Mouse (Mus musculus): Measurements from ENCODE around the gene Ppp1ca. TPM values are rescaled to one million over a fixed set of nuclear protein-coding genes. Genes with fewer than 3 reads are reported as not detected.

The Ppp1ca gene
- polyA plus RNA-seq, 1 experiment from 2014 or later, result 931 TPM

DNA sequence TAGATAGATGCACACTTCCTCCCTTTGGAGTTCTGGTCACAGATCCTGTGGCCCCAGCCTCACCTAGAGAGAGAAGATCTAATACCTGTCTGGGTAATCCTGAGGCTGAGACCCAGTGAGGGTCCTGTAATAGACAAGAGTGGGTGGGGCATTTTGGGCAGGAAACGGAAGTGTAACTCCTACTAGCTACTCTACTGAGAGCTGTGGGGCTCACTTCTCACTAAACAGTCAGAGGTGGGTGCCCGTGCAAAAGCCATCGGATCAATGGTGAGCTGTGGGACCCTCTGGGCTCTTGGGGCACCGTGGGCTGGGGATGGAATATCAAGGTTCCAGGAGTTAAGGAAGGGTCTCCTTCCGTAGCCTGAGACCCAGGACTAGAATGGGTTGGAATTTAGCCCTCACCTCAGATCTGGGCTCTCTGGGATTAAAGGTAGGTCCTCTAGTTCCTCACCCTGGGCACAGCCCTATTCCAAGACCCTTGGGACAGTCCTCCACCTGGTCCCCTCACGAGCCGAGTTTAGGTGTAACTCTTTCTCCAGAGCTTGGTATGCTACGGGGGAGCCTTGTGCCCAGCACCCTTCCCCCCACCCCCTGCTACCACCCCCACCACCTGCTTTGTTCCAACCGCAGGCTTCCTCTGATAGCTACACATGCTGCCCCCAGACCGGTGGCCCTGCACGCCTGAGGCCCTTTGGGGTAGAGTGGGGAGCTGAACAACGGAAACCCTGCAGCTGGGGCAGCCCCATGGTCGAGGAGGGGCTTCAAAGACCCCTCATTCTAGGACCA lies 37.2 kb upstream of the Ppp1ca start:
- Histone ChIP-seq H3K4me2 (ENCODE audit: low read depth, low read length) (no peak overlapping the region), H3K27ac (ENCODE audit: low read length) (no peak overlapping the region), H3K36me3 (ENCODE audit: control insufficient read depth, insufficient read depth, low read length) (peaks cover 37% of the 10 kb centered on the region), H3K4me3 (ENCODE audit: low read length) (no peak overlapping the region), H3K9me3 (ENCODE audit: control insufficient read depth, low read length) (no peaks in the 10 kb centered on the region), H3K4me1 (replicated peaks; ENCODE audit: control insufficient read depth, insufficient read depth, low read length) (peaks cover 4% of the 10 kb centered on the region), H3K9ac (ENCODE audit: low read length) (no peak overlapping the region), H3K27me3 (ENCODE audit: control insufficient read depth, insufficient read depth, low read depth, low read length) (no peaks in the 10 kb centered on the region)
- no peak for ATAC-seq (ENCODE audit: low read depth)
- 67% methylated on average over 13 of the region's 13 CpGs for whole genome bisulfite sequencing

DNA sequence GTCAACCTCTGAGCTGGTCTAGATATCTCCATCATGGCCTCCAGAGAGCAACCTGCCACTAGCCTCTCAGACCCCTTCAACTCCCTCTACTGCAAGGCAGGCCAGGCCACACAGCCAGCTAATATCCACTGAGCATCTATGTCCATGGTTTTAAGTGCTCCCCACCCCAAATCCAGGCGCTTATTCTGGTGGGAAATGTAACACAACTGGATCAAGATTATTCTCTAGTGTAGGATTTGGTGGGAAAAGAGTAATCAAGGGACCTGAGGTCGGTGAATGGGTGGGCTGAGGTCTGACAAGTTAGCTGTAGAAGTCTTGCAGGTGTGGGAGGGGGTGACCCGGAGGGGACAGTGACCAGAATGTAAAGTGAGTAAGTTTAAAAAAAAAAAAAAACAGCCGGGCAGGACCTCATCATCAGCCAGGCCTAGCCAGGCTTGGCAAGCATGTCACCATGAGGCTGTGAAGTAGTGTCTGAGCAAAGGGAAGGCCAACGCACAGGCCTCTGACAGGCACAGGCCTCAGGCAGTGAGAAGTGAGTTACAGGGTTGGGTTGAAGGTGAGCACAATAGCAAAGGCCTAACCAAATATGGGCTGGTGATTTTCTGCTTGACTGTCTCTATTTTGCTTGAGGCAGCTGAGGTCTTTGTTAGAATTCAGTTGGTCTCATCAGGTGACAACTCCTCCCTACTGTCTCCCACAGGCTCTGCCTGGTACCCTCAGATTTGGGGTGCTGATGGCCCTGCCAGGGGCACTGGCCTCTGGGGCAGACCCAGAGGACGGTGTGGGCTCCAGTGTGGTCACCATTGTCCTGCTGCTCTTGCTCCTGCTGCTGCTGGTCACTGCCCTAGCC lies 36.4 kb upstream of the Ppp1ca start:
- no peak overlapping the region for H3K4me3 ChIP-seq (ENCODE audit: low read length)
- ATAC-seq (ENCODE audit: low read depth), result no peak; the same call in 1 of the 2 replicates
- no peaks in the 10 kb centered on the region for H3K9me3 ChIP-seq (ENCODE audit: control insufficient read depth, low read length)
- no peak overlapping the region for H3K27ac ChIP-seq (ENCODE audit: low read length)
- no peaks in the 10 kb centered on the region for H3K27me3 ChIP-seq (ENCODE audit: control insufficient read depth, insufficient read depth, low read depth, low read length)
- no peak overlapping the region for H3K9ac ChIP-seq (ENCODE audit: low read length)
- H3K36me3 ChIP-seq (ENCODE audit: control insufficient read depth, insufficient read depth, low read length), result peaks cover 33% of the 10 kb centered on the region
- H3K4me2 ChIP-seq (ENCODE audit: low read depth, low read length), result no peak overlapping the region
- H3K4me1 ChIP-seq (replicated peaks; ENCODE audit: control insufficient read depth, insufficient read depth, low read length), result no peaks in the 10 kb centered on the region
- 80% methylated on average over 6 of the region's 6 CpGs for WGBS

DNA sequence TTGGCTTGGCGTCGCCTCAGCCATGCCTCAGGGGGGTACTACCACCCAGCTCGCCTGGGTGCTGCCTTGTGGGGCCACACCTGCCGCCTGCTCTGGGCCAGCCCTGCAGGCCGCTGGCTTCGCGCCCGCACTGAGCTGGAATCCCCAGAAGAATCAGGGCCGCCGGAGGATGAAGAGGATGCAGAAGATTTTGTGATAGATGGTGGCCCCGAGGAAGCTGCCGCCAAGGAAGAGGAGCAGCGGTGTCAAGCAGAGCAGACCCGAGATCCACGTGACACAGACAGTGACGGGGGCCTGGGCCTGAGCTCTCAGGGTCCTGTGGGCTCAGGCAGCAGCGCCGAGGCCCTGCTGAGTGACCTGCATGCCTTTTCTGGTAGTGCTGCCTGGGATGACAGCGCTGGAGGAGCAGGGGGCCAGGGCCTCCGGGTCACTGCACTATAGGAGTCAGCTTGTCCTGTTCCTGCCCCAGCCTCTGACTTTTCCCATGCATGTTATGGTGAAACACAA lies 35.7 kb upstream of the Ppp1ca start:
- no peak overlapping the region for H3K27ac ChIP-seq (ENCODE audit: low read length)
- no peak overlapping the region for H3K4me3 ChIP-seq (ENCODE audit: low read length)
- H3K9me3 ChIP-seq (ENCODE audit: control insufficient read depth, low read length), result no peaks in the 10 kb centered on the region
- no peak; the same call in 1 of the 2 replicates for ATAC-seq (ENCODE audit: low read depth)
- no peak overlapping the region for H3K4me2 ChIP-seq (ENCODE audit: low read depth, low read length)
- H3K27me3 ChIP-seq (ENCODE audit: control insufficient read depth, insufficient read depth, low read depth, low read length), result no peaks in the 10 kb centered on the region
- H3K36me3 ChIP-seq (ENCODE audit: control insufficient read depth, insufficient read depth, low read length), result peaks cover 34% of the 10 kb centered on the region
- 76% methylated on average over 20 of the region's 20 CpGs for WGBS
- H3K9ac ChIP-seq (ENCODE audit: low read length), result no peak overlapping the region
- no peaks in the 10 kb centered on the region for H3K4me1 ChIP-seq (replicated peaks; ENCODE audit: control insufficient read depth, insufficient read depth, low read length)

DNA sequence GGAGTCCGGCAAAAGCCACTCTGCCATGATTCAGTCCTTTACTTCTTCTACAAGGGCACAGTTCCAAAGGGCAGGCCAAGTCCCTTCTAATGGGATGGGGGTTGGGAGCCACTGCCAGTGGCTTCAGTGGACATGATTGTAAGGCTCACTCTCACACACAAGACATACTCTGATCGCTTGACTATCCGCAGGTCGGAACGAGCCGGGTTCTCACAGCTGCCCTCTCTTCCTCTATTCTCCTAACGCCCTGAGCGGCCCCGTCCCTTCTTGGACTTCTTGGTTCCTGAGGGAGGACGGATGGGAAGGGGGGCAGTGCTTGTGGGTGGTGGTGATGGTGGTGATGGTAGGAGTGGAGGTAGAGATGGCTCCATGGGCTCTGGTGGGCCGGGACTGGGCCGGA lies 35.1 kb upstream of the Ppp1ca start:
- Histone ChIP-seq H3K9ac (ENCODE audit: low read length) (no peak overlapping the region), H3K4me2 (ENCODE audit: low read depth, low read length) (no peak overlapping the region), H3K27ac (ENCODE audit: low read length) (no peak overlapping the region), H3K36me3 (ENCODE audit: control insufficient read depth, insufficient read depth, low read length) (peaks cover 33% of the 10 kb centered on the region), H3K9me3 (ENCODE audit: control insufficient read depth, low read length) (no peaks in the 10 kb centered on the region), H3K27me3 (ENCODE audit: control insufficient read depth, insufficient read depth, low read depth, low read length) (no peaks in the 10 kb centered on the region), H3K4me3 (ENCODE audit: low read length) (no peak overlapping the region), H3K4me1 (replicated peaks; ENCODE audit: control insufficient read depth, insufficient read depth, low read length) (no peaks in the 10 kb centered on the region)
- WGBS, result 82% methylated on average over 12 of the region's 12 CpGs
- ATAC-seq (ENCODE audit: low read depth), result no peak

DNA sequence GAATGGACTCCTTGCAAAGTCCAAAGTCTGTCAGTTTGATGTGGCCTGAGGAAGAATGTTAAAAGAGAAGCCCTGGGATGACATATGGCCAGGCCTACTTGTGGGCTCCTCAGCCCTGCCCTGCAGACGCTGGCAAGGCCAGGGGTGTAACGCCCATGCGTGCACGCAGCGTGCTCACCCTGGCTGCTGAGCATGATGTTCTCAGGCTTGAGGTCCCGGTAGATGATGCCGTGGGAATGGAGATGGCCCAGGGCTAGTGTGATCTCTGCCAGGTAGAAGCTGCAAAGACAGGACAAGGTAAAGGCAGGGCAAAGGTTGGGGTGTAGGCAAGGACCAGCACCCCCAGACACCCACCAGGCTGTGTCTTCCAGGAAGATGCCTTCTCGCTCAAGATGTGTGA lies 32.8 kb upstream of the Ppp1ca start:
- no peak overlapping the region for H3K9ac ChIP-seq (ENCODE audit: low read length)
- H3K27me3 ChIP-seq (ENCODE audit: control insufficient read depth, insufficient read depth, low read depth, low read length), result no peaks in the 10 kb centered on the region
- no peak overlapping the region for H3K27ac ChIP-seq (ENCODE audit: low read length)
- 93% methylated on average over 8 of the region's 8 CpGs for WGBS
- no peak for ATAC-seq (ENCODE audit: low read depth)
- no peaks in the 10 kb centered on the region for H3K9me3 ChIP-seq (ENCODE audit: control insufficient read depth, low read length)
- H3K4me1 ChIP-seq (replicated peaks; ENCODE audit: control insufficient read depth, insufficient read depth, low read length), result peaks cover 12% of the 10 kb centered on the region
- peaks cover 30% of the 10 kb centered on the region for H3K36me3 ChIP-seq (ENCODE audit: control insufficient read depth, insufficient read depth, low read length)
- H3K4me3 ChIP-seq (ENCODE audit: low read length), result no peak overlapping the region
- no peak overlapping the region for H3K4me2 ChIP-seq (ENCODE audit: low read depth, low read length)

DNA sequence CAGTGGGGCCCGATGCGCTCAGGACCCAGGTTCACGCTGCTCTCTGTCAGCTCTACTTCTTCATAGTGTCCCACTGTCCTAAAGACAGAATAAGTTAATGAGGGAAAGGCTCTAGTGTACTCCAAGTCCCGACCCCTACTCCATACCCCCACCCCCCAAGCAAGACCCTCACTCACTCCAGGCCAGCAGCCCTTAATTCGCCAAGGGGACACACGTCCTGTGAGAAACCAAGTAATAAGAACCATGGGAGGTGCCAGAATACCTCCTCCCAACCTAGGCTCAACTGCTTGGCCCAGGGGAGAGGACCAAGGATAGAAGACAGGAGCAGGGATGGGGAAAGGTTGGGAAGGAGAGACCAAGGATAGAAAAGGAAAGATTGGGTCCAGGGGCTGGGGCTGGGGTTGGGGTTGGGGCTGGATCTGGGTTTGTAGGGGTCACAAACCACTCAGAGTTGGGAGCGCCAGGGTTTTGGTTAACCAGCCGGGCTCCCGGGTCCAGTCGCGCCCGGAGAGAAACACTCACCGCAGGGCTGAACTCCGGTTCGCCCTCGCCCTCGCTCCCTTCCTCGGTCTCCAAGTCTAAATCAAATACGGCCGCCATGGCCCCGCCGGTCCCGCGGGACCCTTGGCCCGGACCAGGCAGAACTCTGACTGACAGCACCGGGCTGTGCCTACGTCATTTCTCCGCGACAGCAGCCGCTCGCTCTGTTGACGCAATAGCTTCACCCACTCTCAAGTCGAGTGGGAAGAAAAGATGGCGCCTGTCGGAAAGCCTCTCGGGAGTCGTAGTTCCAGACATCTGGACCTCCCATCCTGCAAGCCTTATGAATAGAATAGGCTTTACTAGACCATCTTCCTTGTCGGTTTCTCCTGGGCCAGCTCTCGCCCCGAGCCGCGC lies 29.0 kb upstream of the Ppp1ca start, which contains the start of gene Rps6kb2:
Gene Rps6kb2 (minus strand): TSS at position 709 of the 897 bp plus-strand sequence.
- Histone ChIP-seq H3K9me3 (ENCODE audit: control insufficient read depth, low read length) (no peaks in the 10 kb centered on the region), H3K9ac (ENCODE audit: low read length) (peak within 1 kb of the TSS; percentile 89), H3K27me3 (ENCODE audit: control insufficient read depth, insufficient read depth, low read depth, low read length) (no peaks in the 10 kb centered on the region), H3K4me3 (ENCODE audit: low read length) (peak within 1 kb of the TSS; percentile 84), H3K27ac (ENCODE audit: low read length) (peak within 1 kb of the TSS; percentile 69), H3K4me1 (replicated peaks; ENCODE audit: control insufficient read depth, insufficient read depth, low read length) (peaks cover 12% of the 10 kb centered on the region), H3K36me3 (ENCODE audit: control insufficient read depth, insufficient read depth, low read length) (peaks cover 18% of the 10 kb centered on the region), H3K4me2 (ENCODE audit: low read depth, low read length) (peak within 1 kb of the TSS; percentile 99)
- peak; percentile 93 for ATAC-seq (ENCODE audit: low read depth)
- 5% methylated on average over 40 of the region's 42 CpGs for WGBS

DNA sequence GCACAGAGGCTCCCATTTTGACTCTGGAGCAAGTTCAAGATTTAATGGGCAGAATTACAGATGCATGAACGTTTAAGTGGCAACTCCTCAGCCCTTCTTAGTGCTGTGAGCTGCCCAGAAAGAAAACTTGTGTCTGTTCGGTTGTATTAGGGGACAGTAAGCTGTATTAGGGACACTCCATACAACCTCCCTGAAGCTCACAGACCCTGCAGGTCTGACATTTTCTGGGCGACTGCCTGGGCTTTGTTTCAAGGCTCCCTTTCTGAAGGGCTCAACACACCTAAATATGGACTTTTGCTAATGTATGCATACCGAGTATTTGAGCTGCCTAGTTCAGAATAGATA lies 28.4 kb upstream of the Ppp1ca start:
- Histone ChIP-seq H3K4me1 (replicated peaks; ENCODE audit: control insufficient read depth, insufficient read depth, low read length) (peaks cover 12% of the 10 kb centered on the region), H3K27ac (ENCODE audit: low read length) (peak overlapping the region; percentile 69), H3K9ac (ENCODE audit: low read length) (peak overlapping the region; percentile 89), H3K36me3 (ENCODE audit: control insufficient read depth, insufficient read depth, low read length) (peaks cover 13% of the 10 kb centered on the region; the same call in 1 of the 2 replicates), H3K9me3 (ENCODE audit: control insufficient read depth, low read length) (no peaks in the 10 kb centered on the region), H3K4me3 (ENCODE audit: low read length) (peak overlapping the region; percentile 84), H3K27me3 (ENCODE audit: control insufficient read depth, insufficient read depth, low read depth, low read length) (no peaks in the 10 kb centered on the region), H3K4me2 (ENCODE audit: low read depth, low read length) (peak overlapping the region; percentile 99)
- 35% methylated on average over 4 of the region's 4 CpGs for WGBS
- peak; percentile 9; the same call in 1 of the 2 replicates for ATAC-seq (ENCODE audit: low read depth)

DNA sequence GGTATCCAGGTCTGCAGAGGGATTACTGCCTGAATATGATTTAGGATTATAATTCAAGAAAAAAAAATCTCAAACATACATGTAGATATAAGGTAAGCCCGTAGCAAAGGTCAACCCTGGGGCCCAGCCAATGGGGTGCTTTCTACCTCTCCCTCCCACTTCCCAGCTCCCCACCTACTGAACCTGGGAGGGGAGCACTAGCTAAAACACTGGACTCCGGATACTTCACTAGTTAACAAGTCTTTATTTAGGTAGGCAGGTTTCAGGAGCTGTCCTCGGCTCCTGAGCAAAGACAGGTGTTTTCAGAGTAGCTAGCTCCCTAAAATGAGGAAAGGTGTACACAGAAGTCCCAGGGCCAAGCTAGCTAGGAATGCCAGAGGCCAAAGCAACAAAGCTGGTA lies 27.8 kb upstream of the Ppp1ca start:
- peaks cover 12% of the 10 kb centered on the region for H3K4me1 ChIP-seq (replicated peaks; ENCODE audit: control insufficient read depth, insufficient read depth, low read length)
- ATAC-seq (ENCODE audit: low read depth), result no peak
- no peak overlapping the region for H3K9ac ChIP-seq (ENCODE audit: low read length)
- no peaks in the 10 kb centered on the region for H3K27me3 ChIP-seq (ENCODE audit: control insufficient read depth, insufficient read depth, low read depth, low read length)
- no peaks in the 10 kb centered on the region for H3K9me3 ChIP-seq (ENCODE audit: control insufficient read depth, low read length)
- no peak overlapping the region for H3K4me3 ChIP-seq (ENCODE audit: low read length)
- WGBS, result 76% methylated on average over 3 of the region's 3 CpGs
- no peak overlapping the region for H3K4me2 ChIP-seq (ENCODE audit: low read depth, low read length)
- H3K36me3 ChIP-seq (ENCODE audit: control insufficient read depth, insufficient read depth, low read length), result peaks cover 10% of the 10 kb centered on the region; the same call in 1 of the 2 replicates
- H3K27ac ChIP-seq (ENCODE audit: low read length), result no peak overlapping the region
